Comparison of ENCODE assay signal across 8 mouse cellular contexts in genomic region chr13:111687285-111687781, GRCm38 (mm10). TPM values are rescaled to one million over a fixed set of nuclear protein-coding genes. Genes with fewer than 3 reads are reported as not detected.
DNase-seq lines count a peak whose midpoint lies in the region; ATAC-seq and TF ChIP-seq lines count a peak whose summit lies in the region.

No protein-coding gene starts in this region.

- H3K4me2 ChIP-seq in forebrain, embryonic 14.5 days (ENCODE audit: low read length), result peak overlapping the region; percentile 92

- 0 out of 2 replicates have a peak, but pooled peaks cover 2% of the 10 kb centered on the region for H3K4me1 ChIP-seq in forebrain, embryonic 14.5 days (ENCODE audit: control insufficient read depth, insufficient read depth, low read length)
- H3K4me1 ChIP-seq in lung, adult 2 months (ENCODE audit: control insufficient read depth, insufficient read depth, low read length), result peaks cover 2% of the 10 kb centered on the region; the same call in 1 of the 2 replicates

- TF ChIP-seq CTCF in lung, adult 2 months (IDR thresholded peaks at IDR 0.05; ENCODE audit: insufficient read depth, low read length), result no peak

- peak overlapping the region; percentile 93 for H3K9ac ChIP-seq in forebrain, embryonic 14.5 days (ENCODE audit: low read length)

- WGBS in forebrain, embryonic 14.5 days, result under 1% methylated on average over 35 of the region's 35 CpGs
- WGBS in lung, adult 2 months, result under 1% methylated on average over 35 of the region's 35 CpGs

- no peaks in the 10 kb centered on the region for H3K27me3 ChIP-seq in forebrain, embryonic 14.5 days (replicated peaks; ENCODE audit: control insufficient read depth, insufficient read depth, low read length)

- intact Hi-C loops in heart, postnatal 14 days (cut with DNase I), result loop anchor here (5.0 kb wide), 2 partner anchors 35 to 225 kb away; no protein-coding TSS in a partner anchor

- H3K9me3 ChIP-seq in forebrain, embryonic 14.5 days (replicated peaks; ENCODE audit: control insufficient read depth, low read length), result no peaks in the 10 kb centered on the region

- DNase-seq in ES-CJ7 (ENCODE audit: low read depth, low spot score), result peak; percentile 74
- peak; percentile 34 for DNase-seq in cerebellum, adult 11 months
- peak; percentile 89 for DNase-seq in forebrain, embryonic 14.5 days (ENCODE audit: low spot score)
- DNase-seq in heart, postnatal 14 days, result peak; percentile 78 to 79
- DNase-seq in layer of hippocampus, adult 18-20 months (ENCODE audit: low spot score in 2 of 2), result peak; percentile 25 to 62
- peak; percentile 66 for DNase-seq in lung, adult 2 months
- DNase-seq in ovary, adult 18-20 months (ENCODE audit: low spot score), result peak; percentile 52
- peak; percentile 51 for DNase-seq in thymus, postnatal 0 days (ENCODE audit: low spot score)

- H3K36me3 ChIP-seq in forebrain, embryonic 14.5 days (ENCODE audit: control insufficient read depth, insufficient read depth, low read length), result peaks cover 18% of the 10 kb centered on the region

- peak overlapping the region; percentile 78 for H3K4me3 ChIP-seq in forebrain, embryonic 14.5 days (ENCODE audit: low read depth, low read length)
- peak overlapping the region; percentile 67 for H3K4me3 ChIP-seq in lung, adult 2 months (replicated peaks; ENCODE audit: extremely low read depth, low read depth, low read length)

- H3K27ac ChIP-seq in forebrain, embryonic 14.5 days (ENCODE audit: low read depth, low read length), result peak overlapping the region; percentile 97

- ATAC-seq in forebrain, embryonic 14.5 days, result peak; percentile 65

- TF ChIP-seq POLR2A in lung, adult 2 months (IDR thresholded peaks at IDR 0.05; ENCODE audit: borderline replicate concordance, extremely low read depth, low read depth, low read length), result no peak

RNA-seq across cellular contexts. Expression of gene Mier3, which starts 6.6 kb away (rescaled TPM):
- 22.2 and 26.8 TPM in 2 replicates for polyA plus RNA-seq in forebrain, embryonic 14.5 days (2014; fragmentation: Nextera tagmentation; extraction: Ambion mirVana)
- 10 to 100 TPM; 18.5 to 22.4 TPM for total RNA-seq in heart, postnatal 14 days (2021)
- 10 to 100 TPM; 27.6 to 28.0 TPM for total RNA-seq in layer of hippocampus, adult 18-20 months (2021)
- polyA plus RNA-seq in lung, adult 2 months (2012; rRNA removed), result 3.7 and 4.9 TPM in 2 replicates
- polyA plus RNA-seq in thymus, postnatal 0 days (2015; fragmentation: Nextera tagmentation; extraction: Ambion mirVana), result 14.2 and 15.2 TPM in 2 replicates

Comparison
In these comparisons a context has a peak if more than half of its experiments do, and no peak if none do; other contexts are left out.
1. Peak in every context shown above with its lines: DNase-seq, ATAC-seq, H3K4me3 ChIP-seq and H3K27ac ChIP-seq.
2. DNase-seq: peak in every context shown above with its lines; median percentile 89 in forebrain, embryonic 14.5 days; 78 in heart, postnatal 14 days; 74 in ES-CJ7; 66 in lung, adult 2 months; 52 in ovary, adult 18-20 months; 51 in thymus, postnatal 0 days; 44 in layer of hippocampus, adult 18-20 months; 34 in cerebellum, adult 11 months.